Mouse (Mus musculus) kidney, postnatal 0 days (tissue): Measurements from ENCODE around the gene Hist1h2ak. TPM values are rescaled to one million over a fixed set of nuclear protein-coding genes. Genes with fewer than 3 reads are reported as not detected.
"Not testable (repeated sequence)": the region's sequence is repeated elsewhere in the genome, so short reads cannot be mapped to it uniquely, and the experiment has no call there.

ENCODE experiments used
- ATAC-seq: fragments of 200-750 bp; cut with Nextera tagmentation; replicated peaks from 2 replicates; pipeline ENCODE4 v1.8.0; 2017; ENCODE audit warnings: low read depth, moderate number of reproducible peaks, moderate TSS enrichment, moderate library complexity; ENCODE audit not compliant: low FRiP score
- DNase-seq: peaks from one replicate; pipeline ENCODE4 v3.0.0-alpha.2; 2016; ENCODE audit warnings: low spot score
- H3K27ac ChIP-seq: fragments of 300-500 bp; sonication (generic); 2 replicates; pipeline ENCODE4 v1.5.1; 2014; ENCODE audit warnings: mild to moderate bottlenecking
- H3K27me3 ChIP-seq: fragments of 300-500 bp; sonication (generic); 2 replicates; pipeline ENCODE4 v1.6.1; 2014; ENCODE audit warnings: low read length, mixed read lengths; ENCODE audit not compliant: insufficient read depth
- H3K36me3 ChIP-seq: fragments of 300-500 bp; sonication (generic); 2 replicates; pipeline ENCODE4 v1.6.1; 2014; ENCODE audit warnings: low read length, mixed read lengths; ENCODE audit not compliant: insufficient read depth
- H3K4me1 ChIP-seq: fragments of 300-500 bp; sonication (generic); replicated peaks from 2 replicates; pipeline ENCODE4 v1.6.1; 2014; ENCODE audit warnings: antibody characterized with exemption, low read length, mixed read lengths; ENCODE audit not compliant: insufficient read depth
- H3K4me2 ChIP-seq: fragments of 300-500 bp; sonication (generic); 2 replicates; pipeline ENCODE4 v1.6.1; 2014; ENCODE audit warnings: mild to moderate bottlenecking, low read length, moderate library complexity, mixed read lengths
- H3K4me3 ChIP-seq: fragments of 300-500 bp; sonication (generic); replicated peaks from 2 replicates; pipeline ENCODE4 v1.5.1; 2014; ENCODE audit warnings: low read depth, low read length
- H3K9ac ChIP-seq: fragments of 300-500 bp; sonication (generic); 2 replicates; pipeline ENCODE4 v1.6.1; 2014; ENCODE audit warnings: low read depth, low read length
- H3K9me3 ChIP-seq: fragments of 300-500 bp; sonication (generic); replicated peaks from 2 replicates; pipeline ENCODE4 v1.6.1; 2016; ENCODE audit warnings: low read length, inconsistent platforms, mixed read lengths
- CTCF ChIP-seq: IDR thresholded peaks from 2 replicates; pipeline ENCODE4 v1.5.1; 2016; ENCODE audit warnings: antibody characterized with exemption, low read depth, mild to moderate bottlenecking, moderate library complexity
- WGBS: fragments of 180-500 bp; shearing (Covaris S2); extraction: QIAGEN DNeasy Blood & Tissue Kit; methylation state at CpG from one replicate; pipeline ENCODE4 v1.1.7; 2014; 5-methylcytosine and 5-hydroxymethylcytosine counted together
- polyA plus RNA-seq: library from polyadenylated mRNA; unstranded; fragments of >200 nt; fragmentation: Nextera tagmentation; extraction: Ambion mirVana; gene quantifications from 2 replicates; pipeline ENCODE4 v1.2.1, GENCODE M21; 2015

Hist1h2ak gene
- polyA plus RNA-seq, 1 experiment from 2014 or later: 18.1 TPM

DNA sequence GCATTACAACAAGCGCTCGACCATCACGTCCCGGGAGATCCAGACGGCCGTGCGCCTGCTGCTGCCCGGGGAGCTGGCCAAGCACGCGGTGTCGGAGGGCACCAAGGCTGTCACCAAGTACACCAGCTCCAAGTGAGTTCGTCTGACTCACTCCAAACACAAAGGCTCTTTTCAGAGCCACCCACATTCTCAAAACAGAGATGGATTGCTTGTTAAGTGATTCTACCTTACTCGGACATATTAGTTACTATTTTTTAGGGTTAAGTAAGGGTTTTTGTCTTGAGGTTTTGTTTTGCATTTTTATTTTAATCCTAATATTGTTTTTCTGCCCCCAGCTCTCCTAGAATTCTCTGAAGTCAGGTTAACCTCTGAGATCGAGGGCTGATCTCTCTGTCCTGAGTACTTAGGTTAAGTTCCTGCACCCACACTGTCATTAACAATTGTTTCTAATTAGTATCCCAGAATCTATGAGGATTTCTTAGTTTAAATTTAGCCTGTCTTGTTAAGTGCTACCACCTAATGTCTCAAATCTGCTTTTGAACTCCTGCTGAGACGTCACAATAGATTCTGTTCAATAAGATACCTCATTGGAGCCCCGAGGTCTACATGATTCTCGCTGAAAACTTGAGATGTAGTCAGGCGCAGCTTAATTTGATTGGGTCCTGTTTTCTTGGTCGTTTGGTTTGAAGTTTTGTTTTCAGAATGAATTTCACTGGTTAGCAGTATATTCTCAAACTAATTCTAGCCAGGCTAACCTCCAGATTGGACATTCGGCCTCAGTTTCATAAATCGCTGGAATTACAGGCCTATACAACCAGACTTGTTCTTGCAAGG, 34.4 kb upstream of the Hist1h2ak start:
- no peak for DNase-seq
- 27% methylated on average over 11 of the region's 21 CpGs for WGBS

GRCm38 (mm10) chr13:21786899-21787629, 33.4 kb upstream of the Hist1h2ak start, which contains the start of the genes Hist1h2an and Hist1h2bp:
TSS of gene Hist1h2an (minus strand) at chr13:21787218.
TSS of gene Hist1h2bp (plus strand) at chr13:21787461.
- peak within 1 kb of the TSS; percentile 25; the same call in 1 of the 2 replicates for H3K4me3 ChIP-seq
- peak within 1 kb of the TSS; percentile 44; the same call in 1 of the 2 replicates for H3K9ac ChIP-seq
- H3K4me2 ChIP-seq: peak within 1 kb of the TSS; percentile 49
- peak within 1 kb of the TSS; percentile 80 for H3K27ac ChIP-seq
- peak; percentile 98 for DNase-seq
- H3K9me3 ChIP-seq, H3K4me1 ChIP-seq, H3K27me3 ChIP-seq, H3K36me3 ChIP-seq: not testable (repeated sequence)
- WGBS: under 1% methylated on average over 32 of the region's 63 CpGs
- peak; percentile 92 for ATAC-seq

More for the DNA sequence above, 34.4 kb upstream of the Hist1h2ak start:
- H3K4me2 ChIP-seq: peak overlapping the region; percentile 49; the same call in 1 of the 2 replicates
- H3K27ac ChIP-seq: 0 out of 2 replicates have a peak overlapping the region, but pooled peaks have one; percentile 19
- ATAC-seq: no peak
- no peaks in the 10 kb centered on the region for H3K27me3 ChIP-seq
- no peaks in the 10 kb centered on the region for H3K9me3 ChIP-seq
- no peak for TF ChIP-seq CTCF
- no peaks in the 10 kb centered on the region for H3K4me1 ChIP-seq
- 0 out of 2 replicates have a peak overlapping the region, but pooled peaks have one; percentile 23 for H3K9ac ChIP-seq
- no peaks in the 10 kb centered on the region for H3K36me3 ChIP-seq
- H3K4me3 ChIP-seq: 0 out of 2 replicates have a peak overlapping the region, but pooled peaks have one; percentile 25

- no peaks in the 10 kb centered on the region for H3K9me3 ChIP-seq
- no peaks in the 10 kb centered on the region for H3K27me3 ChIP-seq
- peak overlapping the region; percentile 44; the same call in 1 of the 2 replicates for H3K9ac ChIP-seq
- H3K4me2 ChIP-seq: peak overlapping the region; percentile 49
- no peaks in the 10 kb centered on the region for H3K4me1 ChIP-seq
- ATAC-seq (no peak), DNase-seq (peak; percentile 38)
- TF ChIP-seq CTCF: no peak
- H3K27ac ChIP-seq: peak overlapping the region; percentile 80
- H3K4me3 ChIP-seq: peak overlapping the region; percentile 25; the same call in 1 of the 2 replicates
- H3K36me3 ChIP-seq: no peaks in the 10 kb centered on the region
- 7% methylated on average over 8 of the region's 8 CpGs for WGBS
These were observed 32.7 kb upstream of the Hist1h2ak start for GRCm38 (mm10) chr13:21786189-21786898.

DNA sequence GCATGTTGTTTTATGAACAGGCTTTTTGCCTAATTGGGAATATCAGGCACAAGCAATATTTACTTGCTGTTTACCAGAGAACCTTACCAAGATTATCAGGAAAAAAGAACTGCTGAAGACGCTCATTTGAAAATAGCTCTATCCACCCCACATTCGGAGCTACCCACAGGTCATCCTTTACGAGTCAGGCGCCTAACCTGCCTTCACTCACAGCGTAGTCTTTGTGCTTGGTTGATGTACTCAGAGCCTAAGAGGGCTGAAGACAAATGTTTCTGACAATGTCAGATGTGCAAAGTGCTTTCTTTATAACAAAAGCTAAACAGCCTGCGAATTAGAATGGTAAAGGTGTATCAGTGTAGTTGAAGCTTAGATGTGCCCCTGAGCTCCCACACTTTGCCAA, 30.7 kb upstream of the Hist1h2ak start:
- no peak for TF ChIP-seq CTCF
- H3K9me3 ChIP-seq: no peaks in the 10 kb centered on the region
- 0 out of 2 replicates have a peak overlapping the region, but pooled peaks have one; percentile 10 for H3K9ac ChIP-seq
- peak overlapping the region; percentile 33 for H3K27ac ChIP-seq
- ATAC-seq (no peak), DNase-seq (no peak)
- H3K36me3 ChIP-seq: no peaks in the 10 kb centered on the region
- H3K27me3 ChIP-seq: no peaks in the 10 kb centered on the region
- H3K4me3 ChIP-seq: 0 out of 2 replicates have a peak overlapping the region, but pooled peaks have one; percentile 35
- H3K4me1 ChIP-seq: no peaks in the 10 kb centered on the region
- 0 out of 2 replicates have a peak overlapping the region, but pooled peaks have one; percentile 62 for H3K4me2 ChIP-seq
- WGBS: 33% methylated on average over 6 of the region's 6 CpGs

DNA sequence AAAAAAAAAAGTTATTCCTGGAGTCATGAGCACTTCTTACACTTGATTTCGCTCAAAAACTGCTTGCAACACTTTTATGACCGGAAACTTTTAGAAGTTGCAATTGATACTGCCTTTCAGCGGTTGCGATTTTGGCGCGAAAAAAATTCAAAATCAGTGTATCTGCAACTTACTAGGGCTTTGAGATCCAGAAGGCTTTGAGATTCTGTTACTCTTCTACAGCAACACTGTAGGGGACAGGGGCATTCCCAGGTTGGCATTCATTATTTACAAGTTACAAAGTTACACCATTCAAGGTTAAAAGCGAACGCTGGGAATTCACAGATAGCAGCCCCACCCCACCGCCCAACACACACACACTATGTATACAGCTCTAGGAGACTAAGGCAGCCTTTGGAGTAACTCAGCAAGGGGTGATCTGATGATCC, 30.1 kb upstream of the Hist1h2ak start:
- H3K4me3 ChIP-seq: peak overlapping the region; percentile 35
- peak overlapping the region; percentile 62 for H3K4me2 ChIP-seq
- H3K27ac ChIP-seq: peak overlapping the region; percentile 33
- no peaks in the 10 kb centered on the region for H3K36me3 ChIP-seq
- H3K9ac ChIP-seq: 0 out of 2 replicates have a peak overlapping the region, but pooled peaks have one; percentile 10
- no peaks in the 10 kb centered on the region for H3K9me3 ChIP-seq
- DNase-seq (peak; percentile 75), ATAC-seq (no peak)
- no peaks in the 10 kb centered on the region for H3K27me3 ChIP-seq
- TF ChIP-seq CTCF: no peak
- no peaks in the 10 kb centered on the region for H3K4me1 ChIP-seq
- whole genome bisulfite sequencing: 1% methylated on average over 9 of the region's 9 CpGs
